Mouse (Mus musculus) gastrocnemius, postnatal 36 days (tissue): ENCODE data around the gene Thsd7a. TPM values are rescaled to one million over a fixed set of nuclear protein-coding genes. Genes with fewer than 3 reads are reported as not detected.

Experiments used
- DNase-seq, 2 experiments: peaks; one replicate each; pipeline ENCODE4 v3.0.0; 2022
- intact Hi-C: fragments of 180-260 bp; cut with DNase I; formaldehyde crosslinking; loops from one replicate; pipeline ENCODE4 v1.15.1; 2025
- total RNA-seq, 2 experiments: library from RNA; stranded (reverse); gene quantifications; 2 replicates each; pipeline ENCODE4 v1.2.3; 2021

Thsd7a gene
- total RNA-seq, 2 experiments from 2014 or later = 1.8 to 2.2 TPM

DNA sequence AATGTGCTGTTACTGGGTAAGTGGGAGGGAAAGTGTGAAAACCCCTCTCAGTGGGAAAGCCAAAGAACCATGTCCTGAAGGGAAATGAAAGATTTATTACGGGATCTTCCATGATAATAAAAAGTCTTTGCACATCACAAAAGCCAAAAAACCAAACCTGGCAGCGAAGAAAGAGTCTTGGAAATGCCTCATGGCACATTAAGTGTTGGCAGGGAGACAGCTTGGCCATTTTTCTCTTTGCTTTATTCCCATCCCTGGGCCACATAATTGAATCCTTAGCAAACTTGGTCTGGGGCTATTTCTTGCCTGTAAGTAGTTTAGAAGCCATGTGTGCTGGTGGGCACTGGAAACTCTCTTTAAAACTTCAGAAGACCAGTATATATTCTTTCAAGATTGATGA is 344.8 kb downstream of the Thsd7a start:
- intact Hi-C loops = no loop called here
- no peak for DNase-seq

DNA sequence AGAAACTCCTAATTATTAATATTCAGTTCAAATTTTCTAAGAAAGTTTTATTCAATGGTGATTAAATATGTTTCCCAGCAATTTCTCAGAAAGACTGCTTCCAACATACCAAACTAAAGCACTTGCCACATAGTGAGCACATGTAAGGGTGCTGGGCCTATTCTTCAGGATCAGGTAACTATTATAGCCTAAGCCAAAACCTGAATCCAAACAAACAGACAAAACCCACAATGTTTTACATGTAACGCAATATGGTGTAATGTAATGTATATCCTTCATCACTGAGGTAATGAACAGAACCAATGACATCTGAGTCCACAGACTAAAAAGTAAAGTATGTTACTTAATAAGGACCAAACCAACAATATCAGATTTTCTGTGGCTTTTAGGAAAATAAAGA is 346.2 kb downstream of the Thsd7a start:
- no peak for DNase-seq
- intact Hi-C loops = no loop called here

DNA sequence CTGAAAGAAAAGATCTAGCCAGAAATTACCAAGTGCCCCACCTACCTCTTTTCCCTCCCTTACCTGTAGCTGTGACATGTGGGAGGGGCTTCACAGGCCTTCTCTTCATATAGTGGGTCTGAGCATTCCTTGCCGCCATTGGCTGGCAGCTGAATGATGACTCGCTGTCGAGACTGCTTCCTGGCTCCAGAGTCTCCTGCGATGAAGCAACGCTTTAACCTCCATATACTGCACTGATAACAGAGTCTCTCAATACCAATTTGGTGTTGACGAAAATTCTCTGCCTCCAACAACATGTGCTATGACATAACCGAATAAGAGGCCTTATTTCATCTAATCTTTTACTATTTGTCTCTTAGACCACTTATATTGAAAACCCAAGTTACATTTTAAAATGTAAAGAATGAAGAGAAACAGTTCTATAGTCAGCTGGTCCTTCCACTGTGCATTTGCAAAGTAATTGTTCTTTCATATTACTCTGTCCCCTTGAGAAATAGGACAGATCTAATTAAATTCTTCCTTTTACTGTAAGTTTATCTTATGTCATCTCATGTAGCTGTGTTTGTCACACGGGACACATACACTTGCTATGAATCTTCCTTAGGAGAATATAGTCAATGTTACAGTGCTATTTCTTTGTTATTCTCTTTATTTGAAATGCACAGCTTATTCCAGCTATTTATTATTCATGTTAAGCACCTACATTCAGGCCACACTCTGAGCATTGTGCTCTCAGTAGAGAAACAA is 351.3 kb downstream of the Thsd7a start:
- intact Hi-C loops = no loop called here
- DNase-seq = no peak

DNA sequence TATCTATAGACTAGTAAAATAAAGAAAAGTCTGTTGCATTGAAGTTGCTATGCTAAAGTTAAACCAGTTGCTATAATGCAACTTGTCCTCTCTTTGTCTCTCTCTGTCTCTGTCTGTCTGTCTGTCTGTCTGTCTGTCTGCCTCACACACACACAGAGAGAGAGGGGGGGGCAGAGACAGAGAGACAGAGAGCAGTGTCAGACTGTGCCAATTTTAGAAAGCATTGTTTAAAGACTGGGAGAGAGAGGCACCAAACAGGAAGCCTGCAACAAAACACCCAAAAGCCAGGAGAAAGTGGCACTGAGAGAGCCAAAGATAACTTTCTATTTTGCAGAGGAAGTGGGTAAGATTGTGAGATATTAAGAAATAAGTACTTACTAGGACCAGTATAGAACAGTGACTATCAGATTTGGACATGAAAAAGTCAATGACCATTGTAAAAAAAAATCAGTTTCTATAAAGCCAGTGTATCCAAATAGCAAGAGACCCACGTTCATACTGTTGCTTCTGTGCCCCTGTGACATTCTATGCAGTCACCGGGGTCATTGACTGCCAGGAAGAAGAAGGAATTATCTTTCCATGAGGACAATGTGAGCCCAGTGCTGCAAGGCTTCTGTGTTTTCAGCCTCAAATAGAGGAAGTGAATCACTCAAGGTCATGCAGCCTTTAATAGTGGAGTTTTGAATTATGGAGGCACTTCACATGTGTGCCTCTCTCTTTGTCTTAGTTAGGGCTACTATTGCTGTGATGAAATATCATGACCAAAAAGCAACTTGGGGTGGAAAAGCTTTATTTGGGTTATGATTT is 355.4 kb downstream of the Thsd7a start:
- DNase-seq = no peak
- intact Hi-C loops = no loop called here

DNA sequence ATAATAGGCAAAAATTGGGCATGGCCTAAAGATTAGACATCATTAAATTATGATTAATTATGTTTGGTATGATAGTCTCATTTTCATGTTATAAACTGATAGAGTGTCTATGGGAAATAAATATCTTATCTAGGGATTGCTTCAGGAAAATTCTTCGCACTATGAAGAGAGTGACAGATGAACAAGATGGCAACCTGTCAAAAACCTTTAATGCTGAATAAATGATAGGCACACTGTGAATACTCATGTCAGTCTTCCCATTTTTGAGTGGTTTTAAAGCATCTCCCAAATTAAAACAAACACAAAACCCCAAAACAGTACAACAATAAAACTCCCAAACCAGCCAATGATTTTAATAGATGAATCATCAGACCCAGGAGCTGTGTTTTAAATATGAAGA is 362.5 kb downstream of the Thsd7a start:
- no peak for DNase-seq
- intact Hi-C loops = no loop called here

DNA sequence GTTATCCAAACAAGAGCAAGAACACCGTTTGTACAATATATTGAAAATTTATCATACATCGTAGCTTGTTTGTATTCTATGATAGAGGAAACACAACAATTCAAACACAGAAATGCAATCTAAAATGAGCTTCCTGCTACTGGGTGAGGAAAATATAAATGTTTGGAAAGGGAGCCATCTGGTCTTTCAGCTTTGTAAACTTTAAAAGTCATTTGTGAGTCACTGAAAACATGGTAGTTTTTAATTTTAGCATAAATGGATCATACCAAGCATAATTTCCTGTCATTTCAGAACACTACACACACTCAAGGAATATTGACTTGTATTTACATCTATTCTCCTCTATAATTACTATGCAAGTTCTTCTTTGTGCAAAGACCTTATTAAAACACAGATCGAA is 363.6 kb downstream of the Thsd7a start:
- no peak for DNase-seq
- intact Hi-C loops = no loop called here

DNA sequence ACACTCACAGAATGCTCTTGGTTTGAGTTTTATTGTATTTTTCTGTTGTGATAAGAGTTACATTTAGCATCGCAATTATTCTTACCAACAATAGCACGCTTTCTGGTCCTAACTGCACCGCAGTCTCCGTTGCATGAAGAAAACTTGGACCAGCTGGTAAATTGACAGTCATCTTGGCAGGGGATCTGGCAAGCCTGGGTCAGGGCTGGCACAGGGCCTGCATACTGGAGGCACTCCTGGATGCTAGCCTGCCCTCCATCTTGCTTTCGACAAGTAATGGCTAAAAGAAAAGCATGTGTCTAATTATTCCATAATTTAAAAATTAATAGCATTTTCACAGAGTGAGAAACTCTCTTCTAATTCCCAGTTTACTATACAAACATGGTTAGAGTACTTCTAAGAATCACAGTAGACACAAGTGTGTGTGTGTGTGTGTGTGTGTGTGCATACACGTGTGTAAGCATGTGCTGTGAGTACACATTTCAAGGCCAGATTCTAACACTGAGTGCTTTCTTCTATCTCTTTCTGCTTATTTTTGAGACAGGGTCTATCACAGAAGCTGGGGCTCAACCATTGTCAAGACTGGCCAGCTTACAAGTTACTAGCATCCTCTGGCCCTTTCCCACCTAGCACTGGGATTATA is 368.0 kb downstream of the Thsd7a start:
- DNase-seq = no peak
- intact Hi-C loops = no loop called here

DNA sequence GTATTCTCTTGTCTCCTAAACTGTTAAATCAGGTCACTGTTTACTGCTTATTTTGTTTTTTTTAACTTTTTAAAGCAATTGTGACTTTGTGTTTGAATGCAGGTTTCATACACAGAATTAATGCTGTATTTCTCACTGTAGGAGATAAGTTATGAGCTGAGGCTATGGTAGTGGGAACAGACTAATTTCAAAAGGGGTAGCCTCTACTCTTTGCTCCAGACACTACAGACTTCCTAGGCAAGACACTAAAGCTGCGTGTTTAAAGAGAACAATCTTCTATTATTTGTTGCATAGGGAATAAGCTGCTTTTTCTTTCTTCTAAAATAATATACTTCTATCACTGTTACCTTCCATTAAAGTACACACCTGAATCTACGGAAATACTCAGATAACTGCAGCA is 368.5 kb downstream of the Thsd7a start:
- intact Hi-C loops = no loop called here

DNA sequence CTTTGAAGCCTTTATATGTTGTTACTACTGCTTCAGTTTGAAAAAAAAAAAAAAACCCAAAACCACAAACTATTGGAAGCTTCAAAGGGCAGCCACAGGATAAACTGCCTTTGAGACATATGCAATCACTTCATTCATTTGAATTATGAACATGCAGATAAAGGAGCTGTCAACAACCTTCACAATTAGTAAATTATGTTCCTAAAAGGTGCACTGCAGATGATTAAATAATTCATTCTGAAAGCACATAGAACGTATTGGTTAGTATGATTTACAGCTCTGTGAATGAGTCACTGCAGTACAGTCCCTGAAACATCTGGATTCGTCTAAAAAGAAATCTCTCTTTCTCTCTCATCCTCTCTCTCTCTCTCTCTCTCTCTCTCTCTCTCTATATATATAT is 390.5 kb downstream of the Thsd7a start:
- no peak for DNase-seq
- intact Hi-C loops = no loop called here

More for the DNA sequence above, 368.5 kb downstream of the Thsd7a start:
- DNase-seq = no peak

DNA sequence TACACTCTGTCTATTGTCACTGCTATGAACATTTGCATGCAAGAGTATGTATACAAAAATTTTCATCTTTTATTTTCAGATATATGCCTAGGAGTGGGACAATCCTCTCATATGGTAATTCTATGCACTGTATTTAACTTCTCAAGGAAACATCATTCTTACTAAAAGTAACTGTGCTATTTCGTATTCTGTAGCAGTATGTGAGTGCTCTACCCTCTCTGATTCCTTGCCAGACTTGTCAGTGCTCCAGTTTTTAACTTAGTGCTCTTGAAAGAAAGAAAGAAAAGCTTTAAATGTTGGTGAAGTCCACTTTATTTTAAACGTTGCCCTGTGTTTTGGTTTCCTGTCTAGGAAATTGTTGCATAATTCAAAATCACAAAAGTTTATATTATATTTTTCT is 395.6 kb downstream of the Thsd7a start:
- no peak for DNase-seq
- intact Hi-C loops = no loop called here

DNA sequence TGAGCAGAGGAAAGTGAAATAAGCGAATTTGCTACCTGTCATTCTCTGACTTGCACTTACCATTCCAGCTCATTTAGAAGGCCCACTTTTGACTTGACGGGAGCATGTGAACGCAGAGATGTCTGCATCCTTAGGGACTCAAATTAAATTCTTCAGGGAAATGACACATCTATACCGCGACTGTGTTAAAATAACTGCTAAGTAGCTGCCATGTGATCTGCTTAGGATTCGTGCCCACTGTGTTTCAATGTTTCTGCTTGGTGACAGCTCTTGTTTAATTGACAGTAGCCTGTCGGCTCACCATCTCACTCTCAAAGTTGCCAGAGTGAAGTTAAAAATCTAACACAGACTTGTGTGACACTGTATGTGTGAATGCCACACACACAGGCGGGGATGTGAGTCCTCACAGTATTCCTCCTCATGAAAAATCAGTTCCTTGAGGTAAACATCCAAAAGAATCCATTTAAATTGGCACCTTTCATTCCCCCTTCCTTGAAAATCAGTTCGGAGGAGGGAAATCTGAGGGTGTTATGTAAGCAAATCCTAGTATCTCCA is 397.0 kb downstream of the Thsd7a start:
- intact Hi-C loops = no loop called here
- no peak for DNase-seq

DNA sequence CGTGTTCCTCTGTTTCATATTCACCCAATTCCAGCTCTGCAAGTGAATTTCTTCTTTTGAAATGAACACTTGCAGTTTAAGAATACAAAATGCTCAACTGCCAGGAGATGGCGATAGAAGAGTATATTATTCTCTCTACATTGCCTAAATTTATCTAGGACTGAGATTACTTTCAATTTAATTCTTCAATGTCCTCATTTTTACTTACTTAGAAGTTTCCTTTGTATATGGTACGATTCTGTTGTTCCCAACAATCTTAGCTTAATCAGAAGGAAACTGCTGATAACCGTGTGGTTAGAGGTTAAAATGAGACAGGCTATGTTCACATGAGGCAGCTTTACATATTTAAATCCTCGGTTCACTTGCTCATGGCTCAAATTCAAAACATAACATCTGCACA is 398.5 kb downstream of the Thsd7a start:
- intact Hi-C loops = no loop called here
- no peak for DNase-seq

DNA sequence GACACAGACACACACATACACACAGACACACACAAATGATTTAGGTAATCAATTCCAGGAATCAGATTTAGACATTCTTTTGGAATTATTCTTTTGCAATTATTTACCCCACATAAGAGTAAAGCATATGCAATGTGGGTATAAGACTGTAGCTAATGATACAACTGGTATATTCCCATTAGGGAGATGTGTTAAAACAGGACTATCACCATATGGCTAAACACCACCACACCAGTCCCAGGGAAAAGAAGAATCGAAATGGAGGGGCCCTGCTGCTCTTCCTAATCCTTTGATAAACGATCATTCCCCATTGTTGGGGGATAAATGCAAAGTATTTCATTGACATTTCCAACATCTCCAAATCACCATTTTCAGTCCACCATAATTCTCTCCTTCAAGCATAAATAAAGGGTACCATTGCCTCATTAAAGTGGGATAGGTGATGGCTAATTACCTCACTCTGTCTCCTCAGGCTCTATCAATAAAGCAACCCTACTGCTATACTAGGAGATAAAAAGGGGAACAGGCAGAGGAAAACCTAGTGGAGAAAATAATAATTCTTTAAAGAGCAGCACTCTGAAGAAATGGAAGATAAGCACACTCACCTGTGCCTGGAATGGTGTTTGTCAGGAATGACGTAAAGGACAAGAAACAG is 400.0 kb downstream of the Thsd7a start:
- no peak for DNase-seq
- intact Hi-C loops = loop anchor here (5.0 kb wide), 1 partner anchor 553 kb away; no protein-coding TSS in a partner anchor

DNA sequence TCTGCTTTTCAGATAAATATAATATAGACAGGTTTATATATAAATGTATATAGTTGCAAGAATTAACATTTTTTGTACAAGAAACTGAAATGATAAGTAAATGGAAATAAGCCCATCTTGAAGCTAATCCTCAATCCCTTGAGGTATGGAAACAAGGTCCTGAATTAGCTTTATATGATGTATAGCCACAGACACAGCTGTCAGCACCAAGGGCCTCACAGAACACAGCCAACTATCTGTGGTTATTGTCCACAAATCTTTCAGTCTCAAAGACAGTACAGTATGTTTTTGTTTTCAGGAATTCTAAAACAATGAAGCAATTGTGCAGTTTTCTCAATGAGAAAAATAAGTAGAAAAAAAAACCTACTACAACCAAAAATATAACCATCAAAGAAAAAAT is 400.5 kb downstream of the Thsd7a start:
- no peak for DNase-seq
- intact Hi-C loops = loop anchor here (5.0 kb wide), 1 partner anchor 554 kb away; no protein-coding TSS in a partner anchor

DNA sequence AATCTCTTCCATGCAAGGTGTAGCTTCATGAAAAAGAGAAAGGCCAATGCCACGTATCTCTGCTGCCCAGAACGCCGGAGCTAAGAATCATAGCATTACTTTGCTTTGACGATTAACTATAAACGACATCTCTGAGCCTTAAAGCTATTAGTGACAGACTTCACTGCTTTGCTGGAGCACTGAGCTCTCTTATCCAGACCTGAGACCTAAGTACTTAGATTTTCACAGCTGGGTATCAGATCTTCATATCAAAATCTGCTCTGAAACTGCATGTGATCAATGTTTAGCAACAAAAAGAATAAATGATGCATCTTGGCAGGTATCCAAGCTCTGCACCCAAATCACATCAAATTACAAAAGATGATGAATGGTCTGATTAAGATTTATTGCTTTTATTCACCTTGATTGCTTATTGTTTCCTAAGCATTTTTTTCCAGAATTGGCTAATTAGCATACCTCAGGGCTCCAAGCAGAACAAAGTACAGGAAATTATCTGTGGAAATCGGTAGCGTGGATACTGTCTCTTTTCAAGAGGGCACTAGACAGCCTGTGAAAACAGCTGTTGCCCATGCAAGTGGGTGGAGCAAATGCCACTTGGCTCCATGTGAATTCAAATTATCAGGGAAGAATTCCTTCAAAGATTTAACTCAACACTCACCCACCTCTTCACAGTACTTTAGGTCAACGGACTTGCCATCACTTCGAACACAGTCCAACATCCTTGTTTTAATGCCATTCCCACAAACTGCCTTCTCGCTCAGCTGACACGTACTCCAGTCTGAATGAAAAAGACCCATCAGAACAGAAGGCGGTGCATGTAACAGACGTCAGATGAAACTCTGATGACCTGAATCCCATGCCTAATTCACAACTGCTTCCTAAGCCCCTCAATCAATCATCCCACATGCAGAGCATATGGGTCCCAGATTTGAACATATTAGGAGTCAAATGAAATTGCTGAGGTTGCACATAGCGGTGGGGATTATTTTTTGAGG is 412.3 kb downstream of the Thsd7a start:
- DNase-seq = no peak

DNA sequence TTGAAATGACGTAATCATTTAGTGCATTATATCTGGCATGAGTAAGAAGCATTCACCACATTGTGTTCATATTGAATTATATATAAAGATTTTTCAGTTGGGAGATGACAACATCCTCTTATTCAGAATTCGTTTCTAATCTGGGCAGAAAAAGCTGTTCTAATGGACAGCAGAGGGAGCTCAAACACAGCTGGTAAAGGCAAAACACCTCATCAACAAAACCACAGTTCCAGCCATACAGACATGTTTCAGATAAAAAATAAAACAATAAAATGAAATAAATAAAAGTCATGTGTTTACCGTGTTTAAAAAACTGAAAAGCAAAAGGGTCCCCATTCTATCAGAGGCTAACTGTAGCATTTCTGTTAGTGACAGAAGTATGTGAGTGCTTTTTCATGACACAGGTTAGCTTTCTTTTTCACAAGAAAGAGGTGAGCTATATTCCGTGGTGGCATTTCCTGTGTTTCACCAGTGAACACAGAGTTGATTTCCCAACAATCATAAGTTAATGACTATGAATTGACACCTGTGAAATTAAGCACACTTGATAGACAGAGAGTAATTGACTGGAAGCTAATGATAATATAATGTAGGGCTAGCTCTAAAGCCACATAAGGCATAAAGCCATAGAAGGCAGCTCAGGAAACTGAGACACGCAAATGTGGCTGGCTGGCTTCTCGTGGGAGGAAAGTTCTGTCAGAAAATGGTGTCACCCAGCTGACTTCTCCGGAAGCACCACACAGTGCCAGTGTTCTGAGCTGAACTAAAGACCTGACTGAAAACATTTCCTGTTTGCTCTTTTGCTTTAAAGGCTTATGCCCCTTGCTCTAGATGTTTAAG is 433.9 kb downstream of the Thsd7a start:
- intact Hi-C loops = no loop called here
- no peak for DNase-seq

More for the DNA sequence above, 412.3 kb downstream of the Thsd7a start:
- intact Hi-C loops = no loop called here

DNA sequence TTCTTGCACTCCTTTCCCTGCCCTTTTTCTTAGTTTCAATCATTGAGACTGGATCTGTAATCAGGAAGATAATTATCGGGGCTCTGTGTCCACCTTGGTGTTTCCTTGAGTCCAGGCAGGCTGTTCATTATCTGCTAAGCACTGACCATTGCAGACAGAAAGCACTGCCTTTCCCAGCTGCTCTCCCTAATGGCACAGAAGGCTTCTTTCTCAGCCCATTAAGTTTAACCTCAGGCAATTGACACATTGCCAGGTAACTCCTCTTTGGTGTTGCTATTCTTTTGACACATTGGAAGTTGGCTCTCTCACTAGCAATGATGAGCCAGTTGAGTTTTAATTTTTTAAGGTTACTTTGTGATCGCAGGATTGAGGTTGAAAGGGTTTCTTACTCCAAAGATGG is 441.7 kb downstream of the Thsd7a start:
- DNase-seq = no peak

DNA sequence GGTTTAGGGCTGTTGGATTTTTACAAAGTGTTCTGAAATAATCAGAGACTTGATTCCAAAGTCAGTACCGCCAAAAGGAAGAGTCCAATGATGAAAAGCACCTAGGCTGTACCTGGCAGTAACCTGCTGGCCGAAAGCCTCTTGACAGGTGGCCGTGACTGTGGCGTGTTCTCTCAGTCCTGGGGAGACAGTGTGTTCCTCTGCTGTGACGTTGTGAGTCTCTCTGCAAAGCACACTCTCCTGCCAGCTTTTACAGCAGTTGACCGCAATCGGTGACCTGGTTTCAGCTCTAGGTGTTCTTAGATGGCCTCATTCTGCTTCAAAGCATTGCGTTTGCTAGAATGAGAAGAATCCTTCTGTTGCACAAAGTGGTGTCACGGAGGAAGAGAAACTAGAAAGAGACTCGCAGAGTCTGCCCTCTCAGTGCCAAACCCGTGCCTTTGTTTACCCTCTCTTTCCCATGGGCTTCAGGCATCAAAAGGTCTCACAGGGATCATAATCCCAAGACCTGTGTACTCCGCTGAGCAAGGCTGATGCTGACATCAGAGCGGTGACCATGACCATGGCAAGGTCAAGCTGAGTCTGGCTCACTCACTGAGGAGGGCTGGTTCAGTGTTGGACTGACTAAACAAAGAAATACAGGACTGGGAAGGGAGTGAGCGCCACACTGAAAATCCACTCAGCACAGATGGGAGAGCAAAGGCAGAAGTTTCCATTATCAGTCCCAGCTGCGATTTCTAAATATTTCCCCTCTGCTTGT is 486.4 kb downstream of the Thsd7a start:
- no peak for DNase-seq
- intact Hi-C loops = no loop called here

More for the DNA sequence above, 441.7 kb downstream of the Thsd7a start:
- intact Hi-C loops = no loop called here
